Mouse (Mus musculus) MEL (cell line): ENCODE results near the gene Fcer1g. TPM values are rescaled to one million over a fixed set of nuclear protein-coding genes. Genes with fewer than 3 reads are reported as not detected.

Experiments
- DNase-seq: peaks from one replicate; pipeline ENCODE4 v3.0.0; 2011; ENCODE audit warnings: low read depth, low spot score
- H3K27ac ChIP-seq: 2 replicates; pipeline ENCODE4 v1.5.1; 2012; ENCODE audit warnings: low read depth, mild to moderate bottlenecking, control low read depth, low read length, moderate library complexity; ENCODE audit not compliant: control insufficient read depth
- H3K27me3 ChIP-seq, 2 experiments: fragments of 150-350 bp in 1 of 2; sonication (generic) in 1 of 2; 2 replicates each; pipeline ENCODE4 v1.6.1; 2012; ENCODE audit warnings: low read length in 2 of 2, mild to moderate bottlenecking in 2 of 2, improper control_type of control experiment in 1 of 2, moderate library complexity in 1 of 2; ENCODE audit not compliant: insufficient read depth in 2 of 2, control insufficient read depth in 1 of 2
- H3K36me3 ChIP-seq, 2 experiments: 2 replicates each; pipeline ENCODE4 v1.6.1; 2012 to 2014; ENCODE audit warnings: low read length in 2 of 2, improper control_type of control experiment in 1 of 2, inconsistent platforms in 1 of 2, mild to moderate bottlenecking in 1 of 2; ENCODE audit not compliant: insufficient read depth in 2 of 2, control insufficient read depth in 1 of 2
- H3K4me1 ChIP-seq, 2 experiments: fragments of 150-350 bp in 1 of 2; sonication (generic) in 1 of 2; 2 replicates each; pipeline ENCODE4 v1.6.1; 2012; ENCODE audit warnings: low read length in 2 of 2, improper control_type of control experiment in 1 of 2, mild to moderate bottlenecking in 1 of 2; ENCODE audit not compliant: insufficient read depth in 2 of 2, control insufficient read depth in 1 of 2
- H3K4me3 ChIP-seq, 2 experiments: fragments of 150-350 bp in 1 of 2; sonication (generic) in 1 of 2; 2 replicates each; pipeline ENCODE4 v1.5.1; 2012; ENCODE audit warnings: low read depth in 2 of 2, low read length in 2 of 2, mild to moderate bottlenecking in 2 of 2, moderate library complexity in 2 of 2, control low read depth in 1 of 2, improper control_type of control experiment in 1 of 2; ENCODE audit not compliant: control insufficient read depth in 1 of 2, insufficient read depth in 1 of 2
- H3K79me2 ChIP-seq: 2 replicates; pipeline ENCODE4 v1.6.1; 2012; ENCODE audit warnings: mild to moderate bottlenecking, low read length, moderate library complexity; ENCODE audit not compliant: control insufficient read depth, poor library complexity, insufficient read depth
- H3K9ac ChIP-seq: 2 replicates; pipeline ENCODE4 v1.6.1; 2012; ENCODE audit warnings: low read depth, mild to moderate bottlenecking, control low read depth, low read length, moderate library complexity; ENCODE audit not compliant: control insufficient read depth, poor library complexity, severe bottlenecking
- H3K9me3 ChIP-seq: fragments of 150-350 bp; sonication (generic); replicated peaks from 2 replicates; pipeline ENCODE4 v1.6.1; 2012; ENCODE audit warnings: mild to moderate bottlenecking, low read length, improper control_type of control experiment, moderate library complexity; ENCODE audit not compliant: insufficient read depth
- BHLHE40 ChIP-seq: IDR thresholded peaks from 2 replicates; pipeline ENCODE4 v1.6.1; 2012; ENCODE audit warnings: low read depth, mild to moderate bottlenecking, inconsistent platforms, low read length, improper control_type of control experiment, borderline replicate concordance
- CHD1 ChIP-seq: IDR thresholded peaks from 2 replicates; pipeline ENCODE4 v1.6.1; 2012; ENCODE audit warnings: low read depth, mild to moderate bottlenecking, inconsistent platforms, low read length, improper control_type of control experiment
- CTCF ChIP-seq, 3 experiments: IDR thresholded peaks in 2 of 3; conservative IDR thresholded peaks in 1 of 3; 2 replicates each; pipeline ENCODE4 v1.5.1; 2011 to 2012; ENCODE audit warnings: low read length in 3 of 3, low read depth in 2 of 3, mild to moderate bottlenecking in 2 of 3, improper control_type of control experiment in 1 of 3, inconsistent platforms in 1 of 3, mixed read lengths in 1 of 3, moderate library complexity in 1 of 3; ENCODE audit not compliant: control insufficient read depth in 1 of 3, insufficient read depth in 1 of 3, poor library complexity in 1 of 3, severe bottlenecking in 1 of 3
- EP300 ChIP-seq, 2 experiments: IDR thresholded peaks; 2 replicates each; pipeline ENCODE4 v1.6.1; 2011; ENCODE audit warnings: improper control_type of control experiment in 2 of 2, low read length in 2 of 2, low read depth in 1 of 2, mild to moderate bottlenecking in 1 of 2
- GATA1 ChIP-seq: IDR thresholded peaks from 2 replicates; pipeline ENCODE4 v1.6.1; 2011; ENCODE audit warnings: low read depth, low read length, improper control_type of control experiment
- HCFC1 ChIP-seq: IDR thresholded peaks from 2 replicates; pipeline ENCODE4 v1.6.1; 2012; ENCODE audit warnings: low read depth, mild to moderate bottlenecking, inconsistent platforms, low read length, improper control_type of control experiment, moderate library complexity
- JUND ChIP-seq: IDR thresholded peaks from 2 replicates; pipeline ENCODE4 v1.6.1; 2011; ENCODE audit warnings: low read depth, mild to moderate bottlenecking, improper control_type of control experiment, low read length
- KAT2A ChIP-seq: conservative IDR thresholded peaks from 2 replicates; pipeline ENCODE4 v1.6.1; 2012; ENCODE audit warnings: low read depth, low read length, improper control_type of control experiment, inconsistent platforms
- MAFK ChIP-seq: IDR thresholded peaks from 2 replicates; pipeline ENCODE4 v1.6.1; 2011; ENCODE audit warnings: low read depth, mild to moderate bottlenecking, low read length, improper control_type of control experiment, borderline replicate concordance
- MAX ChIP-seq: IDR thresholded peaks from 2 replicates; pipeline ENCODE4 v1.6.1; 2011; ENCODE audit warnings: low read length, improper control_type of control experiment
- MAZ ChIP-seq: IDR thresholded peaks from 2 replicates; pipeline ENCODE4 v1.6.1; 2012; ENCODE audit warnings: low read depth, mild to moderate bottlenecking, inconsistent platforms, low read length, improper control_type of control experiment
- MYC ChIP-seq: IDR thresholded peaks from 2 replicates; pipeline ENCODE4 v1.6.1; 2011; ENCODE audit warnings: low read depth, mild to moderate bottlenecking, low read length, improper control_type of control experiment, moderate library complexity
- NELFE ChIP-seq: IDR thresholded peaks from 2 replicates; pipeline ENCODE4 v1.6.1; 2011; ENCODE audit warnings: low read depth, low read length, improper control_type of control experiment
- RAD21 ChIP-seq: IDR thresholded peaks from 2 replicates; pipeline ENCODE4 v1.6.1; 2011; ENCODE audit warnings: mild to moderate bottlenecking, low read depth, low read length, improper control_type of control experiment
- RCOR1 ChIP-seq: IDR thresholded peaks from 2 replicates; pipeline ENCODE4 v1.6.1; 2012; ENCODE audit warnings: low read depth, mild to moderate bottlenecking, inconsistent platforms, low read length, improper control_type of control experiment
- SMC3 ChIP-seq: IDR thresholded peaks from 2 replicates; pipeline ENCODE4 v1.6.1; 2011; ENCODE audit warnings: low read depth, low read length, improper control_type of control experiment
- USF2 ChIP-seq, 2 experiments: IDR thresholded peaks; 2 replicates each; pipeline ENCODE4 v1.6.1; 2011 to 2012; ENCODE audit warnings: improper control_type of control experiment in 2 of 2, low read length in 2 of 2, borderline replicate concordance in 1 of 2, inconsistent platforms in 1 of 2, low read depth in 1 of 2, mild to moderate bottlenecking in 1 of 2; ENCODE audit not compliant: insufficient read depth in 1 of 2
- ZKSCAN1 ChIP-seq: IDR thresholded peaks from 2 replicates; pipeline ENCODE4 v1.6.1; 2012; ENCODE audit warnings: low read depth, mild to moderate bottlenecking, inconsistent platforms, low read length, improper control_type of control experiment, moderate library complexity
- ZMIZ1 ChIP-seq: IDR thresholded peaks from 2 replicates; pipeline ENCODE4 v1.6.1; 2012; ENCODE audit warnings: low read depth, mild to moderate bottlenecking, inconsistent platforms, low read length, improper control_type of control experiment, moderate library complexity
- polyA plus RNA-seq, 2 experiments: library from polyadenylated mRNA; stranded (reverse) in 1 of 2; unstranded in 1 of 2; fragments of >175 nt in 1 of 2; fragments of >200 nt in 1 of 2; gene quantifications; 2 replicates each; pipeline versions ENCODE4 v1.2.1 to v1.2.4; 2012; ENCODE audit warnings: low replicate concordance in 2 of 2, low read depth in 1 of 2; ENCODE audit not compliant: insufficient read length in 2 of 2, insufficient read depth in 1 of 2, missing spikeins in 1 of 2
- total RNA-seq: library from RNA; depleted of rRNA; stranded (reverse); fragments of 300-350 nt; gene quantifications from 2 replicates; pipeline ENCODE4 v1.2.3, GENCODE M21; 2012

Gene Fcer1g
- total and polyA plus RNA-seq, 3 experiments = 0.62 to 1.1 TPM; not detected in 1

GRCm38 (mm10) chr1:171279012-171279705, 45.0 kb upstream of the Fcer1g start:
- peaks cover 1 to 10% of the 10 kb centered on the region in 2 experiments for H3K36me3 ChIP-seq
- TF ChIP-seq SMC3 (no peak), MAFK (no peak), MAZ (no peak), CHD1 (no peak), RAD21 (no peak), RCOR1 (no peak), GATA1 (no peak), USF2 (IDR thresholded peaks at IDR 0.05; ENCODE audit: borderline replicate concordance in 1 of 2, insufficient read depth in 1 of 2, low read depth in 1 of 2, low read length in 2 of 2) (no peak), HCFC1 (no peak), MAX (no peak), CTCF (IDR thresholded peaks at IDR 0.05 in 2 of 3, conservative IDR thresholded peaks at IDR 0.05 in 1 of 3; ENCODE audit: control insufficient read depth in 1 of 3, insufficient read depth in 1 of 3, low read depth in 2 of 3, low read length in 3 of 3, poor library complexity in 1 of 3, severe bottlenecking in 1 of 3) (no peak), ZMIZ1 (no peak), NELFE (no peak), BHLHE40 (no peak), ZKSCAN1 (no peak), MYC (no peak), EP300 (IDR thresholded peaks at IDR 0.05; ENCODE audit: low read depth in 1 of 2, low read length in 2 of 2) (no peak), KAT2A (no peak), JUND (no peak)
- peaks cover 0 to 10% of the 10 kb centered on the region in 2 experiments; a peak in 1 of 4 replicates for H3K4me1 ChIP-seq
- peaks cover 4% of the 10 kb centered on the region; the same call in 1 of the 2 replicates for H3K79me2 ChIP-seq
- no peak overlapping the region for H3K27ac ChIP-seq
- H3K9me3 ChIP-seq = no peaks in the 10 kb centered on the region
- no peak for DNase-seq
- H3K9ac ChIP-seq = no peak overlapping the region; the same call in 1 of the 2 replicates
- no peaks in the 10 kb centered on the region for H3K27me3 ChIP-seq
- no peak overlapping the region; a peak in 1 of 4 replicates for H3K4me3 ChIP-seq

- Histone ChIP-seq H3K27ac (no peak overlapping the region), H3K9ac (no peak overlapping the region), H3K36me3 (peaks cover 1 to 10% of the 10 kb centered on the region in 2 experiments)
Measured at GRCm38 (mm10) chr1:171278436-171278835, 44.3 kb upstream of the Fcer1g start.

More at GRCm38 (mm10) chr1:171278436-171278835, 44.3 kb upstream of the Fcer1g start:
- Histone ChIP-seq H3K4me3 (no peak overlapping the region), H3K9me3 (no peaks in the 10 kb centered on the region), H3K4me1 (peaks cover 0 to 10% of the 10 kb centered on the region in 2 experiments; a peak in 1 of 4 replicates), H3K27me3 (no peaks in the 10 kb centered on the region), H3K79me2 (peaks cover 4% of the 10 kb centered on the region; the same call in 1 of the 2 replicates)
- no peak for TF ChIP-seq MAZ
- DNase-seq = no peak
